Mouse (Mus musculus) bone marrow, adult 2 months (tissue): ENCODE measurements at regions not wholly inside any gene's neighbourhood (a gene's known extent, or its start where the extent isn't known, plus 50 kb on each side); places are given as distances from the start of the nearest gene placed in this dataset.

Source experiments
- H3K27ac ChIP-seq: fragments of 200-500 bp; 2 replicates; pipeline ENCODE4 v1.5.1; 2012; ENCODE audit warnings: low read depth, mild to moderate bottlenecking, control low read depth, inconsistent platforms, low read length; ENCODE audit not compliant: control insufficient read depth, poor library complexity, insufficient read depth
- H3K4me1 ChIP-seq: fragments of 200-500 bp; 2 replicates; pipeline ENCODE4 v1.6.1; 2011; ENCODE audit warnings: low read length; ENCODE audit not compliant: control insufficient read depth, insufficient read depth
- H3K4me3 ChIP-seq: fragments of 200-500 bp; replicated peaks from 2 replicates; pipeline ENCODE3; 2011; ENCODE audit warnings: mild to moderate bottlenecking, low read depth, low read length, control low read depth; ENCODE audit not compliant: control insufficient read depth
- CTCF ChIP-seq: fragments of 200-500 bp; IDR thresholded peaks from 2 replicates; pipeline ENCODE4 v1.5.1; 2011; ENCODE audit warnings: low read length, control low read depth; ENCODE audit not compliant: control insufficient read depth, insufficient read depth
- POLR2A ChIP-seq: fragments of 200-500 bp; IDR thresholded peaks from 2 replicates; pipeline ENCODE4 v1.6.1; 2011; ENCODE audit warnings: low read depth, mild to moderate bottlenecking, control low read depth, low read length, borderline replicate concordance; ENCODE audit not compliant: control insufficient read depth
- WGBS: fragments of 180-500 bp; shearing (Covaris S2); methylation state at CpG from one replicate; pipeline ENCODE4 v1.1.7; 2018; 5-methylcytosine and 5-hydroxymethylcytosine counted together

DNA sequence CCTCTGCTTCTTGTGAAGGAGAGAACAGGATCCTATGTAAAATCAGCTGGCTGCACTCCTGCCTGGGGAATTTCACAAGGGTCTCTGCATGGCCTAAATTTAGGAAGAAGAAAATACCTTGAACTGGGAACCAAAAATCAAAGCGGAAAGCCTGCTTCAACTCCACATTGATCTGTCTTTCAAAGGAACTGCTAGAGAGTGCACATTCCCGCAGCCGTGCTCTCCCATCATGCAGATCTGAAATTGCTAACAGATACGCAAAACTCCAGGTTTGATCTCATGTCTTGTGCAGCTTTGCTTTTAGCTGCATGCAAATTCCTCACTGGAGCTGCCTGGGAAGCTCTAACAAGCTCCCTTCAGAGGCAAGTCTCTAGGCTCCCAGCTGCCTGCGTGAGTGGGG lies 276.7 kb upstream of the Intu start:
- Histone ChIP-seq H3K4me1 (no peaks in the 10 kb centered on the region), H3K4me3 (no peak overlapping the region), H3K27ac (no peak overlapping the region)
- TF ChIP-seq CTCF (no peak), POLR2A (no peak)
- WGBS, result 65% methylated on average over 5 of the region's 5 CpGs

DNA sequence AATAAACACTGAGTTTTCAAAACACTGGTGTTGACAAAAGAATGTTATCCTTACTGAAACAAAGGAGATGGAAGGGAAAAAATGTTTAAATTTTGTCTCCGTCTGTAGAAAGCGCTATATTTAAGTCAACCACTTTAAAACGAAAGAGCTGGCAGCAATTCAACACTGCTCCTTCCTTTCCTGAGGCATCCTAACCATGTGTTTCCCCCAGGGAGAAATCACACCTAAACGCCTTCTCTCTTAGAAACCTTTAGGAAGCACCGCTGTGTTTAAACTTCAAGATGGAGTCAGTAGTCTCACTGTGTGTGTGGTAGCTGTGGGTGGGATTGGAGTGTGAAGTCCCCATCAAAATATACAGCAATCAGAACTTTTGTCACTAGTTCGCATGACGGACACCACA lies 268.6 kb upstream of the Intu start:
- no peak overlapping the region for H3K27ac ChIP-seq
- no peak overlapping the region for H3K4me3 ChIP-seq
- no peaks in the 10 kb centered on the region for H3K4me1 ChIP-seq
- 75% methylated on average over 7 of the region's 7 CpGs for WGBS
- TF ChIP-seq CTCF, result no peak
- TF ChIP-seq POLR2A, result no peak

DNA sequence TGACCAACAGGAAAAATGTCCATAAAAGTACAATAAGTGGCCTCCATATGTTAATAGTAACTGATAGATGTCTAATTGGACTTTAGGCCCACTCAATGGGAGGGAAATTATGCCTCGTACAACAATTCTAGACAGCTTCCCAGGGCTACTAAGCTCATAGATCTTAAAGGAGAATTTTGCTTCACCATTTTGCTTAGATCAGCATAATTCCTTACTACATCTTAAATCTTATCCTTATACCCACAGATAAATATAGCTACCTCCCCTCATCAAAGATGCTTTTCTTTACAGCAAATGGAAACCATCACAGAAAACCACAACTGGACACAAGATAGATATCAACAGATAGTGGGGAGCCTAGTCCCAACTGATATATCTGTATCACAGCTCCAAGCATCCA lies 263.6 kb upstream of the Intu start:
- Histone ChIP-seq H3K27ac (no peak overlapping the region), H3K4me1 (no peaks in the 10 kb centered on the region), H3K4me3 (no peak overlapping the region)
- TF ChIP-seq POLR2A (no peak), CTCF (no peak)
- 79% methylated on average over 1 of the region's 1 CpGs for WGBS

DNA sequence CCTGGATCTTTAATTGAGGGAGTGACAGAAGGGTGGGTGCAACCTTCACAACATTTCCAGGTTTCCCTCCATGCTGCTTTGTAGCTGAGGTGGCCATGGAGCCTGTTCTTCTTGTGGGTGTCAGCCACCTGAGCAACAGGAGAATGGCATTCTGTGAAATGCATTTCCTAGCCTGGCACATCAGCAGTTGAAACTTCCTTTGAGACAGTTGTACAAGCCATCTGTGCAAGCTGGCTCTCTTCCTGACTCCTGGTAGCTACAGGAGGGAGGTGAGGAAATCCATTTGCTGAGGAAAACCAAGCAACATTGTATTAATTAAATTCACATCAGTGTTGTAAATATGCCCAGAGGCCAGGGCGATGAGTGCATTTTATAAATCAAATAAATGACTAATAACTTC lies 248.2 kb upstream of the Intu start:
- Histone ChIP-seq H3K4me3 (no peak overlapping the region), H3K4me1 (no peaks in the 10 kb centered on the region), H3K27ac (no peak overlapping the region)
- WGBS, result 90% methylated on average over 1 of the region's 1 CpGs
- TF ChIP-seq POLR2A, result no peak
- no peak for TF ChIP-seq CTCF

DNA sequence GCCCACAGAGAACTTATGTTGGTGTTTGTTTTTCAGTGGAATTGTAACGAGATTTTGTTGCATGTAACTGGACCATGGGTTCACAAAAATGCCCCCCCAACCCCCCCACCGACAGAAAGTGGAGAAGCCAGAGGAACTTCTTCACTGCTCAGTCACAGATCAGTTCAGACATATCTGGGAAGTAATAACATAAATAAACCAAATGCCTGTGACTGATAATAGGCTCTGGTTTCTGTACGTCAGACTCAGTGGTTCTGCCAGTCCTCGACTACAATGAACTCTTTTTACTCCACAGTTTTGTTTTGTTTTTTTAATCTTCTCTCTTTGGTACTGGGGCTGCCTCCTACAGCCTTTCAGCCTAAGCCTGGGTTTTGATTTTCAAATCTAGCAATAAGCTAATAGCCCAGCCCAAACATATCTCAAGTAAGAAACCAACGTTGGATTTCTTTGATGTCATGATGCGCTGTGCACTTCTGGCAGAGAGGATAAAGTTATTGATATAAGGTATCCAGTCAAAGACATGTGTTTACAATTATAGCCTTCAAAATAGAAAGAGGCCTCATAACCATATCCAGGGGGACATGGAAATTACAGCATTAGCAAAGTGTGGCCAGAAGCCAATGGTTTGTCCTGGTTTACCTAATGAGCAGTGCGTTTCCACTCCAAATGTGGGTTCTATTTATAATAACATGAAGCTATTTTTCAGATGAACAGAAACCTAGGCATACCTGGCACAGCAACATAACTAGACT lies 244.0 kb upstream of the Intu start:
- TF ChIP-seq CTCF, result no peak
- TF ChIP-seq POLR2A, result no peak
- H3K4me1 ChIP-seq, result no peaks in the 10 kb centered on the region
- H3K4me3 ChIP-seq, result no peak overlapping the region
- 75% methylated on average over 7 of the region's 7 CpGs for WGBS
- no peak overlapping the region for H3K27ac ChIP-seq

DNA sequence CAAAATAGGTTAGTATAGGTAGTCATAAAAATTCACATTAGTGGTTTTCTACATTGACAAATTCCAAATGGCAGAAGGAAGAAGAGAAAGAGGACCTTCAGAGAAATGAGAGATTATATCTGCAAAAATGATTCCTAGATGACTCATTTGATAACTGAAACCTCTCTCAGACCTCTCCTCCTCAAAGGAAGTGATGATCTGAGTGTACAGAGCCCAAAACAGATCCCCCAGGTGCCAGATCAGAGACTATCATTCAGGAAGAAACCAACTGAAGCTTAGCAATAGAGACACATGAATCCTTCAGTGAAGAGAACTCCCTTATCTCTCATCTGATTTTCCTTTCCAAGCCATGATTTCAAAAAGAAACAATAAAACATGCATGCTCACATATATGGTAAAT lies 234.0 kb upstream of the Intu start:
- no peak overlapping the region for H3K4me3 ChIP-seq
- H3K4me1 ChIP-seq, result no peaks in the 10 kb centered on the region
- H3K27ac ChIP-seq, result no peak overlapping the region
- TF ChIP-seq POLR2A, result no peak
- no peak for TF ChIP-seq CTCF

DNA sequence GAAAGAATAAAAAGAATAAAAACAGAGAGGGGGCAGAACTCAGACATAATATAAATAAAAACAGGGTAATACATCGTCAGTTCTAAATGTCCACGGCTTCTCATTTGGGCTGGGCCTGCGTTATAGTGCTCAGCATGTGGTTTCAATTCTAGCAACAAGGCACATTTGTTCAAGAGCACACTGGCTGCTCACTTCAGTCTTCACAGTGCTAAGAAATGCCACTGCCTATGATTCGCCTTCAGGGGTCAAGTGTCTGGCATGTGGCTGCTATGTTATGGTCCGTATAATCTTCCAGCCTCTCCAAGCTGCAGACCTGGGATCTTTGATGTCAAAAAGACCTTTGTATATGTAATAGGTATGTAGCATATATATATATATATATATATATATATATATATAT lies 210.8 kb upstream of the Intu start:
- 79% methylated on average over 5 of the region's 5 CpGs for WGBS
- no peaks in the 10 kb centered on the region for H3K4me1 ChIP-seq
- no peak for TF ChIP-seq CTCF
- no peak for TF ChIP-seq POLR2A

DNA sequence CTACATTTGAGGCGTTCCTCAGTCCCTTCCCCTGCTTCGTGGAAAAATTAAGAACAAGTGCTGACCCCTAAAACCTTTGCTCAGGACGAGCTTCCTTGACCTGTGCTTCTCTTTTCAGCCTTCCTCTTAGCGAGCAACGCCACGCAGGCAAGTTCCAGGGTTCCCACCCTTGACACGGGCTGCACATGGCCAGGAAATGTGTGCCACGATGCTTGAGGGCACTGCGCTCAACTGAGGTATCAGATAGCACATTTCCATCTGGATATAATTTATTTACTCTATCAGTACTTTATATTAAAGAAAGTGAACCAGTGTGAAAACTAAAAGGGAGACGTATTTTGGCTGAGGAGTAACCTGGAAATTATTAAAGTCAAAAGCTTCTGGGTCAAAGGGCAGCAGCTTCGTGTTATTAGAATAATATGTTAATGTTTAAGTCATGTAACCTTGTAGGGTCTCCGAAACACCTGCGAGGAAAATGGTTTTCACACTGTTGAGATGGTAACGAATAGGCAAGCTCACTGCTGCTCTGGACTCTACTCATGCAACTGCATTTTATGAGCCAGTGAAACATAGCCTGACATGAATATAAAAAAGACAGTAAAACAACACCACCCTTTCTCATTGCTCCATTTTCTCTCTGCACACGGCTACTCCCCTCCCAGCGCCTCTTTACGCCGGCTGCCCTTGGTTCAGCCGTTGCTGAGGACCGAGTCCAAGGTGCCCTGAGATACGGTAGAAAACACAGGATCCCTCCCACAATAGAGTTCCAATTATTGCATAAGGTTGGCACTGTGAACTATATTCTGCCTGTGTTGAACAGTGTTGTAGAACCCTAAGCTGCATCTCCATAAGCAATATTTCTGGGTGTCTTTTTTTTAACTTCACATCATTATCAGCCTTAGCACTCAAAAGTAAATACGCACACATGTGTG lies 204.9 kb upstream of the Intu start:
- 83% methylated on average over 22 of the region's 22 CpGs for WGBS
- TF ChIP-seq CTCF (no peak), POLR2A (no peak)
- H3K27ac ChIP-seq, result no peak overlapping the region
- H3K4me3 ChIP-seq, result no peak overlapping the region
- no peaks in the 10 kb centered on the region for H3K4me1 ChIP-seq

More for the DNA sequence above, 210.8 kb upstream of the Intu start:
- Histone ChIP-seq H3K4me3 (no peak overlapping the region), H3K27ac (no peak overlapping the region)

DNA sequence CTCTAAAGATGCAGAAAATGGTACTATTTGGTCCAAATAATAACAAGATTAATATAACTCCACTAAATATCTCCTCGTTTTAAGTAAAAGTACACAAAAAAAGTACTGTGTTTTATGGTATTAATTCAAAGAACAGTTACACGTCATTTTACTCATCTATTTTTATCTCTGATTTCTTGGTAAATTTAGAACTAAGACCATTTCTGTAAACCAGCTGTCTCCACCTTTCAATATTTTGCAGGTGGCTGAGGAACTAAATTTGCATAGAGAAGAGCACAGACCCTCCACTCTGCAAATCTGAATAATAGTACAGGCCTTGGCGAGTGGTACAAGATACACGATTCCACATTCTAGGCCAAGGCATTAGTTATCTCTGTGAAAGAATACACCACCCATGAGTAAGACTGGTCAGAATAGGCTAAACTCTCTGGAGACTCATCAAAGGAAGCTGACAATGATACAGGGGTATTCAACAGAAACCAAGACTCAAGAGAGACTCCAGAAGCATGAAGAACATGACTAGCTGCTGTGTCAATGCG lies 191.5 kb upstream of the Intu start:
- H3K4me3 ChIP-seq, result no peak overlapping the region
- no peaks in the 10 kb centered on the region for H3K4me1 ChIP-seq
- TF ChIP-seq POLR2A, result no peak
- no peak for TF ChIP-seq CTCF
- WGBS, result 81% methylated on average over 5 of the region's 5 CpGs
- H3K27ac ChIP-seq, result no peak overlapping the region
